Mouse (Mus musculus) kidney, postnatal 36 days (tissue): ENCODE results near the gene Lat2.
A peak's percentile ranks its signal among the peaks of the same experiment; 100 is the strongest.
"Not testable (repeated sequence)": the region's sequence is repeated elsewhere in the genome, so short reads cannot be mapped to it uniquely, and the experiment has no call there.

Source experiments
- DNase-seq, 2 experiments: peaks; one replicate each; pipeline ENCODE4 v3.0.0; 2021 to 2022; ENCODE audit warnings: mixed read lengths in 2 of 2

Gene Lat2

GRCm38 (mm10) chr5:134614802-134615201, at the start of gene Lat2:
Gene Lat2 (minus strand): TSS chr5:134615025.
- no peak for DNase-seq

- no peak for DNase-seq
Observed at GRCm38 (mm10) chr5:134656708-134657107, 41.9 kb upstream of the Lat2 start.

GRCm38 (mm10) chr5:134652015-134652414, 37.2 kb upstream of the Lat2 start:
- peak; percentile 7 to 22 for DNase-seq

- peak; percentile 59 to 86 for DNase-seq
Observed at GRCm38 (mm10) chr5:134650926-134651325, 36.1 kb upstream of the Lat2 start.

GRCm38 (mm10) chr5:134648976-134649375, 34.2 kb upstream of the Lat2 start:
- not testable (repeated sequence) for DNase-seq

GRCm38 (mm10) chr5:134647394-134647793, 32.6 kb upstream of the Lat2 start:
- no peak for DNase-seq

- DNase-seq: no peak
Observed at GRCm38 (mm10) chr5:134646461-134646860, 31.6 kb upstream of the Lat2 start.

- DNase-seq: peak; percentile 14 to 58
Observed at GRCm38 (mm10) chr5:134644643-134645118, 29.9 kb upstream of the Lat2 start.

GRCm38 (mm10) chr5:134644121-134644520, 29.3 kb upstream of the Lat2 start:
- DNase-seq: no peak

GRCm38 (mm10) chr5:134640371-134640770, 25.5 kb upstream of the Lat2 start:
- DNase-seq: no peak

- DNase-seq: peak; percentile 97 to 98
Observed at GRCm38 (mm10) chr5:134639269-134639682, 24.5 kb upstream of the Lat2 start, which contains the start of gene Eif4h. Gene Eif4h (minus strand): TSS chr5:134639490.

- DNase-seq: no peak
Observed at GRCm38 (mm10) chr5:134638461-134639268, 23.8 kb upstream of the Lat2 start.

GRCm38 (mm10) chr5:134637820-134638367, 23.1 kb upstream of the Lat2 start:
- no peak for DNase-seq

- no peak for DNase-seq
Observed at GRCm38 (mm10) chr5:134632841-134633240, 18.0 kb upstream of the Lat2 start.

GRCm38 (mm10) chr5:134630835-134631234, 16.0 kb upstream of the Lat2 start:
- DNase-seq: no peak

GRCm38 (mm10) chr5:134629508-134629907, 14.7 kb upstream of the Lat2 start:
- no peak for DNase-seq

- no peak for DNase-seq
Observed at GRCm38 (mm10) chr5:134622069-134622468, 7.2 kb upstream of the Lat2 start.

GRCm38 (mm10) chr5:134621099-134621640, 6.3 kb upstream of the Lat2 start:
- no peak for DNase-seq

- no peak for DNase-seq
Observed at GRCm38 (mm10) chr5:134620457-134620856, 5.6 kb upstream of the Lat2 start.

GRCm38 (mm10) chr5:134617071-134617470, 2.2 kb upstream of the Lat2 start:
- DNase-seq: peak; percentile 52 to 89

GRCm38 (mm10) chr5:134615780-134616179, 955 bp upstream of the Lat2 start:
- DNase-seq: no peak

GRCm38 (mm10) chr5:134615380-134615779, 555 bp upstream of the Lat2 start:
- no peak for DNase-seq

- no peak for DNase-seq
Observed at GRCm38 (mm10) chr5:134614296-134614695, 529 bp downstream of the Lat2 start.

- peak in 1 of 2 experiments; percentile 15 for DNase-seq
Observed at GRCm38 (mm10) chr5:134613727-134614126, 1.1 kb downstream of the Lat2 start.
